Mouse (Mus musculus) hindbrain, postnatal 0 days (tissue): ENCODE measurements around the gene Lrrfip1. TPM values are rescaled to one million over a fixed set of nuclear protein-coding genes. Genes with fewer than 3 reads are reported as not detected.

Experiments
- ATAC-seq: fragments of 200-750 bp; cut with Nextera tagmentation; 2 replicates; pipeline ENCODE4 v1.8.0; 2017; ENCODE audit warnings: mild to moderate bottlenecking, moderate TSS enrichment, moderate library complexity
- DNase-seq: peaks from one replicate; pipeline ENCODE4 v3.0.0-alpha.2; 2015; ENCODE audit warnings: low spot score
- H3K27ac ChIP-seq: fragments of 300-500 bp; sonication (generic); 2 replicates; pipeline ENCODE4 v1.5.1; 2014; ENCODE audit warnings: mild to moderate bottlenecking
- H3K27me3 ChIP-seq: fragments of 300-500 bp; sonication (generic); 2 replicates; pipeline ENCODE4 v1.6.1; 2014; ENCODE audit warnings: low read length, mixed read lengths; ENCODE audit not compliant: insufficient read depth
- H3K36me3 ChIP-seq: fragments of 300-500 bp; sonication (generic); 2 replicates; pipeline ENCODE4 v1.6.1; 2014; ENCODE audit warnings: low read length, mixed read lengths; ENCODE audit not compliant: insufficient read depth
- H3K4me1 ChIP-seq: fragments of 300-500 bp; sonication (generic); 2 replicates; pipeline ENCODE4 v1.6.1; 2014; ENCODE audit warnings: antibody characterized with exemption, low read length, mixed read lengths; ENCODE audit not compliant: insufficient read depth
- H3K4me2 ChIP-seq: fragments of 300-500 bp; sonication (generic); 2 replicates; pipeline ENCODE4 v1.6.1; 2014; ENCODE audit warnings: low read depth, mild to moderate bottlenecking, low read length, moderate library complexity, mixed read lengths
- H3K4me3 ChIP-seq: fragments of 300-500 bp; sonication (generic); 2 replicates; pipeline ENCODE4 v1.5.1; 2014; ENCODE audit warnings: low read length
- H3K9ac ChIP-seq: fragments of 300-500 bp; sonication (generic); replicated peaks from 2 replicates; pipeline ENCODE4 v1.6.1; 2014; ENCODE audit warnings: mild to moderate bottlenecking, low read length, moderate library complexity, mixed read lengths
- H3K9me3 ChIP-seq: fragments of 300-500 bp; sonication (generic); 2 replicates; pipeline ENCODE4 v1.6.1; 2016; ENCODE audit warnings: low read length, mixed read lengths
- CTCF ChIP-seq: IDR thresholded peaks from 2 replicates; pipeline ENCODE4 v1.5.1; 2016; ENCODE audit warnings: antibody characterized with exemption, control low read depth, low read depth
- WGBS: fragments of 180-500 bp; shearing (Covaris S2); extraction: QIAGEN DNeasy Blood & Tissue Kit; methylation state at CpG from one replicate; pipeline ENCODE4 v1.1.7; 2014; 5-methylcytosine and 5-hydroxymethylcytosine counted together
- polyA plus RNA-seq: library from polyadenylated mRNA; unstranded; fragments of >200 nt; fragmentation: Nextera tagmentation; extraction: Ambion mirVana; gene quantifications from 2 replicates; pipeline ENCODE4 v1.2.1, GENCODE M21; 2015
- total RNA-seq: library from RNA; depleted of rRNA; stranded (reverse); fragments of >200 nt; gene quantifications from 2 replicates; pipeline ENCODE4 v1.2.3, GENCODE M21; 2014

The Lrrfip1 gene
- total and polyA plus RNA-seq, 2 experiments from 2014 or later, result 26.9 to 37.5 TPM

DNA sequence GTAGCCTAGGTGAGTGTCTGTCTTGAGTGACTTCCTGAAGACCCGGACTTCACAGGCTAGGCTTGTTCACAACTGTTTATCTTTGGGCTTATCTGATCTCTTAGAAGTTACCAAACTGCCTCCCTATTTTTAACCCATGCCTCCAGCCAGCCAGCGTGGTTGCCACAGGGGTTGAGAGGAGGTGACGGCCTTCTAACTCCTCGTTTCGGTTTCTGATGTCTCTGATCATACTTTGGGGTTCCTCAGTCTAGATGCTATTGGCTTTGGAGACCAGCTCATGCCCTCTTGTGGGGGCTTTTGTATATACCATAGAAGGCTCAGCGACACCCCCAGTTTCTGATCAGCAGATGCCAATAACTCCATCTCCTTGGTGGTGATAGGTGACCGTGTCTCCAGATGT lies 11.7 kb downstream of the Lrrfip1 start:
- no peak overlapping the region for H3K9ac ChIP-seq
- WGBS, result 94% methylated on average over 7 of the region's 7 CpGs
- TF ChIP-seq CTCF, result no peak
- H3K4me1 ChIP-seq, result no peaks in the 10 kb centered on the region; the same call in 1 of the 2 replicates
- H3K9me3 ChIP-seq, result no peaks in the 10 kb centered on the region
- ATAC-seq, result no peak
- no peak for DNase-seq
- no peaks in the 10 kb centered on the region for H3K27me3 ChIP-seq
- no peak overlapping the region for H3K27ac ChIP-seq
- H3K36me3 ChIP-seq, result no peaks in the 10 kb centered on the region
- no peak overlapping the region for H3K4me3 ChIP-seq
- H3K4me2 ChIP-seq, result no peak overlapping the region

- DNase-seq (no peak), ATAC-seq (no peak)
- Histone ChIP-seq H3K9ac (no peak overlapping the region), H3K27me3 (no peaks in the 10 kb centered on the region), H3K4me2 (no peak overlapping the region), H3K27ac (no peak overlapping the region), H3K4me1 (no peaks in the 10 kb centered on the region; the same call in 1 of the 2 replicates), H3K4me3 (no peak overlapping the region), H3K9me3 (no peaks in the 10 kb centered on the region), H3K36me3 (no peaks in the 10 kb centered on the region)
- 77% methylated on average over 2 of the region's 2 CpGs for WGBS
- no peak for TF ChIP-seq CTCF
Measured at GRCm38 (mm10) chr1:91010716-91011115, 12.2 kb downstream of the Lrrfip1 start.

DNA sequence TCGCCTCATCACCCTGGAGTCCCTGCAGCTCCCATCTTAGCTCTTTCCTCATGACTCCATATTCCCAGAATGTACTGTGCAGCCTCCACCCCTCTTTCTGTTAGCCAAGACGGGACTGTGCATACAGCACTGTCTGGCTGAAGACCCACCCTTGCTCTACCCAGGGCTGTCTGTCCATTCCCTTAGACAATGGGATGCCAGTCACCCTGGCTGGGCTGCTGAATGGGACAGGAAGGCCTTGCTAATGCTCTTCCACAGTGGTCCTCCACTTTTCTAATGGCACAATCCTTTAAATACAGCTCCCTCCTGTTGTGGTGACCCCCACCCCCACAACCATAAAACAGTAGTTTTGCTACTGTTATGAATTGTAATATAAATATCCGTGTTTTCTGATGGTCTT lies 12.8 kb downstream of the Lrrfip1 start:
- 84% methylated on average over 3 of the region's 3 CpGs for WGBS
- H3K27me3 ChIP-seq, result no peaks in the 10 kb centered on the region
- H3K36me3 ChIP-seq, result no peaks in the 10 kb centered on the region
- no peak overlapping the region for H3K9ac ChIP-seq
- H3K4me1 ChIP-seq, result no peaks in the 10 kb centered on the region; the same call in 1 of the 2 replicates
- ATAC-seq, result no peak
- no peak for DNase-seq
- H3K4me2 ChIP-seq, result no peak overlapping the region
- H3K27ac ChIP-seq, result no peak overlapping the region
- H3K9me3 ChIP-seq, result no peaks in the 10 kb centered on the region
- H3K4me3 ChIP-seq, result no peak overlapping the region
- no peak for TF ChIP-seq CTCF

DNA sequence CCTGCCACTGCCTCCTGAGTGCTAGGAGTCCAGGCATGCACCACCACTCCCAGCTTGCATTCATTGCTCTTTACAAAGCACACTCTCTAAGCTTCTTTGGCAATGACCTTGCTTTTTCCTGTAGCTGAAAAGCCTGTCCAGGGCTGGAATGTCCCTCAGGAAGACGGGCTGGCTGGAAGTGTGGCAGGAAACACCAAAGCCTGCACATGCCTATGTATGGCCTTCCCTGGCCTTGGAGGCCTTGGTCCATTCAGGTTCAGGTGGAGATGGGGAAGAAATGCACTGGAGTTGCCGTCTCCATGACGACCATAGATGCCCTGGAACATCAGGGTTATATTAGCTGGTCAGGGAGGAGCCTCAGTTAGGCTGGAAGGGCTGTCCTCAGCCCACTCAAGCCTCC lies 15.3 kb downstream of the Lrrfip1 start:
- no peak overlapping the region for H3K9ac ChIP-seq
- no peak for TF ChIP-seq CTCF
- no peak for ATAC-seq
- H3K4me1 ChIP-seq, result peaks cover 6% of the 10 kb centered on the region
- H3K9me3 ChIP-seq, result no peaks in the 10 kb centered on the region
- no peak overlapping the region for H3K27ac ChIP-seq
- H3K4me2 ChIP-seq, result no peak overlapping the region
- DNase-seq, result no peak
- H3K36me3 ChIP-seq, result no peaks in the 10 kb centered on the region
- 78% methylated on average over 3 of the region's 3 CpGs for WGBS
- H3K4me3 ChIP-seq, result no peak overlapping the region
- no peaks in the 10 kb centered on the region for H3K27me3 ChIP-seq

GRCm38 (mm10) chr1:91015571-91015970 lies 17.0 kb downstream of the Lrrfip1 start:
- peaks cover 6% of the 10 kb centered on the region for H3K4me1 ChIP-seq
- TF ChIP-seq CTCF, result no peak
- WGBS, result 46% methylated on average over 7 of the region's 7 CpGs
- no peak overlapping the region for H3K27ac ChIP-seq
- no peak overlapping the region for H3K4me2 ChIP-seq
- ATAC-seq (no peak), DNase-seq (no peak)
- H3K9ac ChIP-seq, result no peak overlapping the region
- H3K4me3 ChIP-seq, result no peak overlapping the region
- H3K36me3 ChIP-seq, result no peaks in the 10 kb centered on the region
- H3K27me3 ChIP-seq, result no peaks in the 10 kb centered on the region
- H3K9me3 ChIP-seq, result no peaks in the 10 kb centered on the region

DNA sequence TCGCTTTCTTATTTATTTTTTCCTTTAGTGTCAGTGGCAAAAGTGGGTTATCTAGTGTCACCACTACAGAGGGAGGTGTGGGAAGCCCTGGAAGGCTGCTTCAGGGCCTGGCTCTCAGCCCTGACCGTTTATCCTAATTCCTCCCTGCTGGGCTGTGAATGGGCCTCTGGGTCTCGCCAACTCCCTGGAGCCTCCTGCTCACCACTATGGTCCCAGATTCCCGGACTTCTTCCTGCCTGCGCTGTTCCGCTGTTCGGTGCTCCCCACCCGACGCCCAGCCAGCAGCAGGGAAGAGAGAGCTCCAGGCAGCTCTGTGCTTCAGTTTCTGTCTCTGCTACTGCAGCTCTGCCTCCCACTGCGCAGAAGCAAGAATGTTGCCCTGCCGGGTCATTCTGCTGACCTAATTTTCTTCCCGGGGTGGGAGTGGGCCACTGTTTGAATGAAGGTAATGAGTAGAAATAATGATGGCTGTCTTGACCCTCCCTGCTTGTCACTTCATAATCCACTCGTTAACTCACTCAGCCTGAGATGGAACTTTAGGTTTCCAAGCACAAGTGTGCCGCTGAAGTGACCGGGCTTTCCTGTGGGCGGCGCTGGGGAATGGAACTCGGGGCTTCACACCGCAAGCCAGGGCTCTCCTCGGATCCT lies 18.7 kb downstream of the Lrrfip1 start:
- TF ChIP-seq CTCF, result peak; percentile 35
- Histone ChIP-seq H3K4me3 (no peak overlapping the region), H3K27ac (peak overlapping the region; percentile 43; the same call in 1 of the 2 replicates), H3K36me3 (no peaks in the 10 kb centered on the region), H3K4me2 (peak overlapping the region; percentile 44), H3K9ac (0 out of 2 replicates have a peak overlapping the region, but pooled peaks have one; percentile 1), H3K9me3 (no peaks in the 10 kb centered on the region), H3K4me1 (peaks cover 6% of the 10 kb centered on the region), H3K27me3 (no peaks in the 10 kb centered on the region)
- DNase-seq (peak; percentile 31), ATAC-seq (peak; percentile 60; the same call in 1 of the 2 replicates)
- WGBS, result 17% methylated on average over 20 of the region's 20 CpGs

- Histone ChIP-seq H3K9me3 (no peaks in the 10 kb centered on the region), H3K4me2 (no peak overlapping the region), H3K4me1 (peaks cover 6% of the 10 kb centered on the region), H3K27me3 (no peaks in the 10 kb centered on the region), H3K27ac (no peak overlapping the region), H3K36me3 (no peaks in the 10 kb centered on the region), H3K9ac (no peak overlapping the region), H3K4me3 (no peak overlapping the region)
- DNase-seq, result no peak
- 92% methylated on average over 2 of the region's 2 CpGs for WGBS
- no peak for TF ChIP-seq CTCF
- ATAC-seq, result no peak
Measured at GRCm38 (mm10) chr1:91019346-91019745, 20.8 kb downstream of the Lrrfip1 start.
